Mouse (Mus musculus) B cell, adult 67 days (primary cell): ENCODE measurements around the gene Tpm3. TPM values are rescaled to one million over a fixed set of nuclear protein-coding genes. Genes with fewer than 3 reads are reported as not detected.

Source experiments
- total RNA-seq, 2 experiments: library from RNA; stranded (reverse); gene quantifications; 4 replicates each; pipeline ENCODE4 v1.2.4; 2023

Tpm3 gene
- 100 to 1,000 TPM; 521 to 571 TPM for total RNA-seq

DNA sequence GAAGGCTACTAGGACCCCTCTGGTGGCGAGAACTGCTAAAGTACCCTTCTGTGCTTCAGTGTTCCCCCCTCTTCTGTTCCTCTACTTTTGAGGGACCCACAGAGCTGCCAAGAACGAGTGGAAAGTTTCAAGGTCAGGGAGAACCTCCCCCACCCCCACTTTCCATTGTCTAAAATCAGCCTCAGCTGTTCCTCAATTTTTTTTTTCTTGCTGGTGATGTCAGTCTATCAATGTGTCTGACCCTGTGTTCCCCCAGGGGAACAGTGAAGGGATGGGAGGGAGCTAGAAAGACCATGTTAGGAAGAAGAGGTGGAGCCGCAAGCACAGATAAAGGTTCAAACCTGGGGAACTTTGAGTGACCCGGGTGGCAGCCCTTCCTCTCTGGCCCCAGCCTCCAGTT lies at the start of gene Tpm3:
Gene Tpm3 (plus strand): TSS at position 356 of the 400 bp plus-strand sequence.

DNA sequence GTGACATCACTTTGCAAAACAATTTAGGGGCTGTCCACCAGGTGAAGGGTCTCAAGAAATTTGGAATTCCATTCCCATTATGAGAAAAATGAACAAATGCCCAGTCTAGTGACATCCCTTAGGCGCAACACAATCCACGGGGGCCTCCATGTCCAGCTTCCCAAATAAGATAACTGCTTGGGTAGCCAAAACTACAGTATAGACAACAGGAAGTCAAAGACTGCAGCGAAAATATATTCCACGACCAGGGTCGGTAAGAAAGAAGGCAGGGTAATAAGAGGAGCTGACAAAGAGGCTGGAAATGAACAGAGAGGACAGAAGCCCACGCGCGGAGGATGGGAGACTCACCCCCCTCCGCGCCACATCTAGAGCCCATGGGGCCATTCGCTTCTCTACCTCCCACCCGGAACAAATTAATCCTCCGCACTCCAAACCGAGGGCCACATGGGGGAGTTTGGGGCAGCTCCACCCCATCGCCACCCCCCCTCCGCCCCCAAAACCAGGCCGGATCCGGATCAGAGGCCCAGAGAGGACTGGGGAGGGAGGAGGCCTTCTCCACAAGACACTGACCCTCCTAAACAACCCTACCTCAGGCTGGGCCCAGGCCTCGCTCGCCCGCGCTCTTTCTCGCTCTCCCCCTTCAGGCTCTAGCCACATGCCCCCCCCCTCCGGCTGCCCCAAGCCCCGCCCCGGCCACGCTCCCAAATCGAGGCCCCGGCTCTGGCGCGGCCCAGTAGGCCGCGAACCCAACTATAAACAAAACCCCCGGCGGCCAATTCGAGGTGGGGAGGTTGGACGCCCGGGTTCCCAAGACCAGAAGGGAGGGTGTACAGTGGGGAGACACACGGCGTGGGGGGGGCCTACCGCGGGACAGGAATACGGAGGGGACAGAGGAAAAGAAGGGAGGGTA lies 20.8 kb upstream of the Tpm3 start, which contains the start of gene 4933434E20Rik:
Gene 4933434E20Rik (plus strand): TSS at position 196 of the 910 bp plus-strand sequence.

DNA sequence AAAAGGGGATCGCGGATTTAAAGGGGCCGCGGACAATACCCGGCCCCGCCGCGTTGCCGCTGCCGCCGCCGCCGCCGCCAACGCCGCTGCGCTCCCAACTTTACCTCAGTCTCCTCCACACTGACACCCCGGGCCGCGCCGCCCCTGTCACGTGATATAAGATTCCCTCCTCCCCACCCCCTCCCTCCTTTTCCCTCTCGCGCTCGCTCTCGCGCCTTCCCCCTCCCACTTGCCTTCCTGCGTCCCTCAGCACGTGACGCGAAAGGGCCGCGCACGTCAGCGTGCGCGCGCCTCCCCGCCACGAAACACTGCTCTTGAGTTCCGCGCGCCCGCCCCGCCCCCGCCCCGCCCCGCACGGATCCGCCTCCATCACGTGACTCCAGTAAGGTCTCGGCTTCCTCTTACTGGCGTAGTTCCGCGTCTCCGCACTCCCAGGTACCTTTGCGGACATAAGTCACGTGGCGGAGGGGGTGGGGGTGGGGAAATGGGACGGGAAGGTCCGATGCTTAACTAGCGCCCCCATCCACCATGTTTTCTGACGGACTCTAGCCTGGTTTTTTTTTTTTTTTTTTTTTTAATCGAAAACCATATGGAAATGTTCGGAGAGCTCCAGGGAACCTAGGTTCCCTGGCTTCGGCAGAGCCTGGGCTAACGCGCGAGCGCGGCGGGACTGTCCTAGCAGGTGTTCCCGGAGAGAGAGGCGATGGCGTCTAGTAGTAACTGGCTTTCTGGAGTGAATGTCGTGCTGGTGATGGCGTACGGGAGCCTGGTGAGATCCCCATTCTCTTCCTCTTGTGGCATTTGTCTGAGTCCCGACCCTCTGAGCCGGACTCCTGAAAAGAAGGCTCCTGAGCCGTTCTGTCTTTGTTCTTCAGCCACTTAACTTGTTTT lies 19.9 kb upstream of the Tpm3 start, which contains the start of gene Ubap2l:
Gene Ubap2l (minus strand): TSS at position 278 of the 891 bp plus-strand sequence.

DNA sequence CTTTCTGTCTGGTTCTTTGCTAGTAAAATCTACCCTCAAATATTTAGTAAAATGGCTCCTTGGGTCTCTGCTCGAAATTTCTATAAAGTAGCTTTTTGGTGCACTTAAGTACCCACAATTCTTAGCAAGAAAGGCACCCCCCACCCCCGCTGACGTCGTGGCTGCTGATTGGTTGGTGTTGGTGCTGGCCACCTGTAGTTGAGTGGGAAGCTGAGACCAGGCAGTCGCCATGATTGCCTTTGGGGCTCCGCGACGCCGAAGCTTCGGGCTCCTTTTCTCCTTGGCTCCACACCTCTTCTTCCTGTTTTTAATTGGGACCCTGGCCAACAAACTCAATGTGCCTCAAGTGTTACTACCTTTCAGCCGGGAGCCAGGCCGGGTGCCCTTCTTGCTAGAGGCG lies 31.5 kb downstream of the Tpm3 start, which contains the start of gene Nup210l:
Gene Nup210l (plus strand): TSS at position 195 of the 400 bp plus-strand sequence.

Other genes starting within 250 kb of the Tpm3 start
- not detected for gene She, start 241.3 kb upstream of the Tpm3 start, total RNA-seq
- 10 to 100 TPM; 16.5 to 16.8 TPM for gene Il6ra, start 159.5 kb upstream of the Tpm3 start, total RNA-seq
- 10 to 100 TPM; 73.8 to 83.4 TPM for gene Atp8b2, start 109.1 kb upstream of the Tpm3 start, total RNA-seq
- gene Hax1, start 73.9 kb upstream of the Tpm3 start, total RNA-seq, result 10 to 100 TPM; 57.4 to 62.6 TPM
- gene 4933434E20Rik, start 21.0 kb upstream of the Tpm3 start, total RNA-seq, result 100 to 1,000 TPM; 127 to 129 TPM
- gene Ubap2l, start 20.0 kb upstream of the Tpm3 start, total RNA-seq, result 100 to 1,000 TPM; 320 to 321 TPM
- 1 to 10 TPM; 1.7 to 2.3 TPM for gene Nup210l, start 31.5 kb downstream of the Tpm3 start, total RNA-seq
- gene Rps27, start 141.0 kb downstream of the Tpm3 start, total RNA-seq, result over 10,000 TPM; 10,037 to 10,069 TPM
- gene Rab13, start 141.0 kb downstream of the Tpm3 start, total RNA-seq, result not detected
- 10 to 100 TPM; 88.8 to 93.1 TPM for gene Jtb, start 158.9 kb downstream of the Tpm3 start, total RNA-seq
- not detected for gene Creb3l4, start 170.9 kb downstream of the Tpm3 start, total RNA-seq
- 10 to 100 TPM; 33.9 to 37.5 TPM for gene Slc39a1, start 175.5 kb downstream of the Tpm3 start, total RNA-seq
- gene Crtc2, start 181.5 kb downstream of the Tpm3 start, total RNA-seq, result 100 to 1,000 TPM; 193 to 194 TPM
- 100 to 1,000 TPM; 180 TPM for gene Dennd4b, start 192.5 kb downstream of the Tpm3 start, total RNA-seq
- 100 to 1,000 TPM; 120 to 129 TPM for gene Gatad2b, start 220.5 kb downstream of the Tpm3 start, total RNA-seq